Mouse (Mus musculus) spleen, adult 2 months (tissue): ENCODE measurements around the gene Shc1. TPM values are rescaled to one million over a fixed set of nuclear protein-coding genes. Genes with fewer than 3 reads are reported as not detected.

Experiments
- DNase-seq, 2 experiments: peaks; one replicate each; pipeline versions ENCODE4 v3.0.0 to v3.0.0-alpha.2; 2012 to 2021; ENCODE audit warnings: low spot score in 2 of 2, low read depth in 1 of 2
- H3K27ac ChIP-seq: fragments of 200-500 bp; 2 replicates; pipeline ENCODE4 v1.5.1; 2012; ENCODE audit warnings: low read length, inconsistent platforms; ENCODE audit not compliant: insufficient read depth
- H3K27me3 ChIP-seq: fragments of 200-500 bp; 2 replicates; pipeline ENCODE4 v1.6.1; 2012; ENCODE audit warnings: mild to moderate bottlenecking, moderate library complexity, low read length, inconsistent platforms; ENCODE audit not compliant: control insufficient read depth, insufficient read depth
- H3K36me3 ChIP-seq: fragments of 200-500 bp; 2 replicates; pipeline ENCODE4 v1.6.1; 2012; ENCODE audit warnings: mild to moderate bottlenecking, low read length, inconsistent platforms; ENCODE audit not compliant: control insufficient read depth, insufficient read depth
- H3K4me1 ChIP-seq: fragments of 200-500 bp; 2 replicates; pipeline ENCODE4 v1.6.1; 2011; ENCODE audit warnings: inconsistent platforms; ENCODE audit not compliant: control insufficient read depth, insufficient read depth, insufficient read length
- H3K4me3 ChIP-seq: fragments of 200-500 bp; 2 replicates; pipeline ENCODE4 v1.5.1; 2011; ENCODE audit warnings: mild to moderate bottlenecking, inconsistent platforms; ENCODE audit not compliant: insufficient read depth, insufficient read length; ENCODE audit errors: extremely low read depth
- CTCF ChIP-seq: fragments of 200-500 bp; IDR thresholded peaks from 2 replicates; pipeline ENCODE4 v1.5.1; 2011; ENCODE audit warnings: mild to moderate bottlenecking, inconsistent platforms; ENCODE audit not compliant: insufficient read depth, insufficient read length, insufficient replicate concordance; ENCODE audit errors: extremely low read depth
- POLR2A ChIP-seq: fragments of 200-500 bp; IDR thresholded peaks from 2 replicates; pipeline ENCODE4 v1.6.1; 2011; ENCODE audit warnings: low read depth, low read length, inconsistent platforms
- WGBS: fragments of 180-500 bp; shearing (Covaris S2); methylation state at CpG from one replicate; pipeline ENCODE4 v1.1.7; 2018; 5-methylcytosine and 5-hydroxymethylcytosine counted together
- polyA plus RNA-seq: library from polyadenylated mRNA; depleted of rRNA; stranded (reverse); fragments of >200 nt; gene quantifications from 2 replicates; pipeline ENCODE4 v1.2.3, GENCODE M21; 2012

The Shc1 gene
- polyA plus RNA-seq, 1 experiment: 49.0 TPM

- TF ChIP-seq CTCF (no peak), POLR2A (no peak)
- H3K27ac ChIP-seq: no peak overlapping the region
- WGBS: 93% methylated on average over 18 of the region's 18 CpGs
- DNase-seq: no peak
- H3K27me3 ChIP-seq: no peaks in the 10 kb centered on the region
- no peak overlapping the region for H3K4me3 ChIP-seq
- peaks cover 19% of the 10 kb centered on the region for H3K36me3 ChIP-seq
- H3K4me1 ChIP-seq: peaks cover 35% of the 10 kb centered on the region
Observed at GRCm38 (mm10) chr3:89380711-89381110, 37.5 kb upstream of the Shc1 start.

- Histone ChIP-seq H3K4me3 (no peak overlapping the region), H3K27me3 (no peaks in the 10 kb centered on the region), H3K36me3 (peaks cover 19% of the 10 kb centered on the region), H3K4me1 (peaks cover 36% of the 10 kb centered on the region), H3K27ac (no peak overlapping the region)
- TF ChIP-seq CTCF (no peak), POLR2A (no peak)
- WGBS: 93% methylated on average over 11 of the region's 11 CpGs
- DNase-seq: no peak
Observed at GRCm38 (mm10) chr3:89381233-89381632, 37.0 kb upstream of the Shc1 start.

- Histone ChIP-seq H3K4me1 (peaks cover 36% of the 10 kb centered on the region), H3K36me3 (peaks cover 17% of the 10 kb centered on the region), H3K4me3 (no peak overlapping the region), H3K27ac (peak overlapping the region; percentile 40), H3K27me3 (no peaks in the 10 kb centered on the region)
- no peak for TF ChIP-seq CTCF
- TF ChIP-seq POLR2A: no peak
- WGBS: 87% methylated on average over 9 of the region's 9 CpGs
- DNase-seq: no peak
Observed at GRCm38 (mm10) chr3:89382033-89382882, 36.0 kb upstream of the Shc1 start.

- WGBS: 85% methylated on average over 5 of the region's 5 CpGs
- DNase-seq: no peak
- H3K36me3 ChIP-seq: peaks cover 17% of the 10 kb centered on the region
- no peaks in the 10 kb centered on the region for H3K27me3 ChIP-seq
- peak overlapping the region; percentile 40 for H3K27ac ChIP-seq
- H3K4me1 ChIP-seq: peaks cover 39% of the 10 kb centered on the region
- TF ChIP-seq POLR2A: no peak
- no peak for TF ChIP-seq CTCF
- H3K4me3 ChIP-seq: no peak overlapping the region
Observed at GRCm38 (mm10) chr3:89382950-89383349, 35.3 kb upstream of the Shc1 start.

GRCm38 (mm10) chr3:89383651-89384255 lies 34.5 kb upstream of the Shc1 start:
- no peak for TF ChIP-seq POLR2A
- TF ChIP-seq CTCF: no peak
- no peak overlapping the region for H3K4me3 ChIP-seq
- peaks cover 17% of the 10 kb centered on the region for H3K36me3 ChIP-seq
- no peak for DNase-seq
- no peak overlapping the region for H3K27ac ChIP-seq
- peaks cover 42% of the 10 kb centered on the region for H3K4me1 ChIP-seq
- 78% methylated on average over 5 of the region's 5 CpGs for WGBS
- H3K27me3 ChIP-seq: no peaks in the 10 kb centered on the region

- H3K4me1 ChIP-seq: peaks cover 40% of the 10 kb centered on the region
- peaks cover 15% of the 10 kb centered on the region for H3K36me3 ChIP-seq
- 69% methylated on average over 12 of the region's 12 CpGs for WGBS
- peak overlapping the region; percentile 49; the same call in 1 of the 2 replicates for H3K4me3 ChIP-seq
- no peak for TF ChIP-seq CTCF
- no peak for TF ChIP-seq POLR2A
- peak overlapping the region; percentile 69; the same call in 1 of the 2 replicates for H3K27ac ChIP-seq
- no peak for DNase-seq
- no peaks in the 10 kb centered on the region for H3K27me3 ChIP-seq
Observed at GRCm38 (mm10) chr3:89384331-89385076, 33.7 kb upstream of the Shc1 start.
